Mouse (Mus musculus) liver, embryonic 14.5 days (tissue): ENCODE measurements at regions not wholly inside any gene's neighbourhood (a gene's known extent, or its start where the extent isn't known, plus 50 kb on each side); places are given as distances from the start of the nearest gene placed in this dataset.

Experiments used
- ATAC-seq: fragments of 200-750 bp; cut with Nextera tagmentation; 2 replicates; pipeline ENCODE4 v1.8.0; 2017; ENCODE audit warnings: moderate number of reproducible peaks, mild to moderate bottlenecking, moderate library complexity; ENCODE audit not compliant: insufficient read depth
- DNase-seq, 3 experiments: peaks; one replicate each; pipeline ENCODE4 v3.0.0-alpha.2; 2012 to 2013; ENCODE audit warnings: low read depth in 3 of 3, low spot score in 3 of 3
- H3K27ac ChIP-seq: fragments of 300-500 bp; sonication (generic); 2 replicates; pipeline ENCODE4 v1.5.1; 2014; ENCODE audit warnings: moderate library complexity, mild to moderate bottlenecking, control low read depth, inconsistent platforms
- H3K27me3 ChIP-seq: fragments of 300-500 bp; sonication (generic); 2 replicates; pipeline ENCODE4 v1.6.1; 2014; ENCODE audit warnings: mild to moderate bottlenecking, low read length, moderate library complexity; ENCODE audit not compliant: control insufficient read depth, insufficient read depth
- H3K36me3 ChIP-seq: fragments of 300-500 bp; sonication (generic); replicated peaks from 2 replicates; pipeline ENCODE4 v1.6.1; 2014; ENCODE audit warnings: low read depth; ENCODE audit not compliant: control insufficient read depth, insufficient read depth
- H3K4me1 ChIP-seq, 2 experiments: fragments of 200-500 bp in 1 of 2; fragments of 300-500 bp in 1 of 2; sonication (generic) in 1 of 2; replicated peaks; 2 replicates each; pipeline ENCODE4 v1.6.1; 2012 to 2014; ENCODE audit warnings: antibody characterized with exemption in 1 of 2, inconsistent platforms in 1 of 2, low read length in 1 of 2; ENCODE audit not compliant: control insufficient read depth in 2 of 2, insufficient read depth in 2 of 2
- H3K4me2 ChIP-seq: fragments of 300-500 bp; sonication (generic); 2 replicates; pipeline ENCODE4 v1.6.1; 2014; ENCODE audit warnings: low read depth, mild to moderate bottlenecking, control low read depth, moderate library complexity
- H3K4me3 ChIP-seq, 2 experiments: fragments of 200-500 bp in 1 of 2; fragments of 300-500 bp in 1 of 2; sonication (generic) in 1 of 2; 2 replicates each; pipeline ENCODE4 v1.5.1; 2012 to 2014; ENCODE audit warnings: low read depth in 2 of 2, low read length in 2 of 2, mild to moderate bottlenecking in 2 of 2, control low read depth in 1 of 2, inconsistent platforms in 1 of 2, moderate library complexity in 1 of 2; ENCODE audit not compliant: insufficient read depth in 1 of 2
- H3K9ac ChIP-seq: fragments of 300-500 bp; sonication (generic); replicated peaks from 2 replicates; pipeline ENCODE4 v1.6.1; 2014; ENCODE audit warnings: mild to moderate bottlenecking, control low read depth, moderate library complexity
- H3K9me3 ChIP-seq: fragments of 300-500 bp; sonication (generic); 2 replicates; pipeline ENCODE4 v1.6.1; 2016; ENCODE audit warnings: low read length, mixed read lengths; ENCODE audit not compliant: control insufficient read depth
- CTCF ChIP-seq: IDR thresholded peaks from 2 replicates; pipeline ENCODE4 v1.5.1; 2016; ENCODE audit warnings: antibody characterized with exemption, low read depth, control low read depth
- EP300 ChIP-seq: IDR thresholded peaks from 2 replicates; pipeline ENCODE4 v1.6.1; 2016; ENCODE audit warnings: antibody characterized with exemption, low read depth
- WGBS: fragments of 180-500 bp; shearing (Covaris S2); extraction: QIAGEN DNeasy Blood & Tissue Kit; methylation state at CpG from one replicate; pipeline ENCODE4 v1.1.7; 2014; ENCODE audit not compliant: insufficient replicate concordance; 5-methylcytosine and 5-hydroxymethylcytosine counted together

DNA sequence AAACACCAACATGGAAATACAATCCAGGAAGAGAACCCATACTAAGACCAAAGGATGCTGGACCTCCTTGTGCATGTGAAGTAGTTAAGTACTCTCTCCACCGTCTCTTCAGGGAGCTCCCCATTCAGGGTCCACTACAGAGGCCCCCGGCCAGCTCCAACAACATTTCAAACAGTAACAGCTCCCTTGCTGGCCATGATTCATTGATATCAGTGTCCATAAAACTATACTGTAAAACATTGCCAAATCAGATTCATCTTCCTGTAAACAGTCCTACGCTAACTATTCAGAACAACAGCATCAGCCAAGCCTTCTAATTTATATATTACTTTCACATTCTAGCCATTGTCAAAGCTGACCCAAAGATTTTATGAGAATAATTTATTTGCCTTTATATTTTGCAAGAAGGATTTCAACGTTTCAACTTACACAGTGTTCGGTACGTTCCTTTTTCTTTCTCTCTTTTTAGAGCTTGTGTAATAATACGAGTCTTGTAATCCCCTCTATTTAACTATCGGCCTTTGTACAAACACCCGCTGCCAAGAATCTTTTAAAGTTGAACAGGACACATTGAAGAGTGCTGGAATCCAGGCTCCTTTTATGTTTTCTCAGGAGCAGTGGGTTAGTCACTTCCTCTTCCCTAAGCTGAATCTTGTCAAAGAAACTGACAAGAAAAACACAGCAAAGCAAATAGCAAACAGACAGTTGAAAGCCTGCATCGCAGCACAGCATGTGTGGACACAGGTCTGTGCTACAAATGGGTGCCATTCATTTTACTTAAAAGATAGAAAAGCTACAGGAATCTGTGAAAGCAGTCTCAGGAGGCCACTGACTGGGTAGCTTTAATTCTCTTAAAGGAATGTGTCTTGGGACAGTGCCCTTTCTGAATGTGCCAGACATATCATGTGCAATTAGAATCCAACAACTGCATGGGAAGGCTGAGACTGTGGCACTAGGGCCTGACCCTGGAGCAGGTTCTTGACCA is 531.4 kb upstream of the Adamts16 start:
- Histone ChIP-seq H3K9me3 (no peaks in the 10 kb centered on the region), H3K9ac (no peak overlapping the region), H3K4me2 (no peak overlapping the region), H3K27me3 (no peaks in the 10 kb centered on the region), H3K36me3 (no peaks in the 10 kb centered on the region), H3K27ac (no peak overlapping the region), H3K4me1 (no peaks in the 10 kb centered on the region), H3K4me3 (no peak overlapping the region)
- WGBS = 48% methylated on average over 10 of the region's 10 CpGs
- DNase-seq (no peak), ATAC-seq (no peak)
- TF ChIP-seq EP300 (no peak), CTCF (no peak)

GRCm38 (mm10) chr13:71369832-71370231 is 528.2 kb upstream of the Adamts16 start:
- ATAC-seq = no peak
- Histone ChIP-seq H3K27me3 (no peaks in the 10 kb centered on the region), H3K36me3 (no peaks in the 10 kb centered on the region), H3K4me2 (no peak overlapping the region), H3K9me3 (no peaks in the 10 kb centered on the region), H3K9ac (no peak overlapping the region), H3K4me1 (no peaks in the 10 kb centered on the region), H3K27ac (no peak overlapping the region), H3K4me3 (no peak overlapping the region)
- no peak for DNase-seq
- TF ChIP-seq CTCF (no peak), EP300 (no peak)
- 51% methylated on average over 3 of the region's 3 CpGs for WGBS

GRCm38 (mm10) chr13:71365261-71365660 is 523.6 kb upstream of the Adamts16 start:
- DNase-seq (no peak), ATAC-seq (no peak)
- no peak overlapping the region for H3K4me2 ChIP-seq
- no peaks in the 10 kb centered on the region for H3K4me1 ChIP-seq
- no peaks in the 10 kb centered on the region for H3K27me3 ChIP-seq
- TF ChIP-seq EP300 (no peak), CTCF (no peak)
- WGBS = 56% methylated on average over 3 of the region's 3 CpGs
- no peaks in the 10 kb centered on the region for H3K36me3 ChIP-seq
- no peaks in the 10 kb centered on the region for H3K9me3 ChIP-seq
- no peak overlapping the region for H3K27ac ChIP-seq
- no peak overlapping the region for H3K4me3 ChIP-seq
- H3K9ac ChIP-seq = no peak overlapping the region

DNA sequence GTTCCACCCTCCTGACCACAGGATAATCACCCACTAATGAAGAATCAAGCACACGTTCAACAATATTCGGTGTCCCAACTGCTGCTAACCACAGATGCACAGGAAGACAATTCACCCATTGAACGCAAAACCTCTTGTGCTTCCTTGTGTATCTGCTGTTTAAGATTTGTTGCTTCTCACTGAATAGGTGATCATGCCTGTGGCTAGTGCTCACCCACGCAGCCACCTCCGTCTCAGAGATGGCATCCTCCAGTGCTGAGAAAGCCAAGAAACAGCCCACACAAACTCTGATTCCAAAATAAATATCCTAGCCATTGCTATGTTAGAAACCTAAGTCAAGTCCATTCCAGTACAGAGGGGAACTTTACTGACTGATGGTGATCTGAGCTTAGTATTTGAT is 520.7 kb upstream of the Adamts16 start:
- H3K27ac ChIP-seq = no peak overlapping the region
- H3K9ac ChIP-seq = no peak overlapping the region
- H3K36me3 ChIP-seq = no peaks in the 10 kb centered on the region
- no peaks in the 10 kb centered on the region for H3K4me1 ChIP-seq
- no peak overlapping the region for H3K4me2 ChIP-seq
- no peak overlapping the region for H3K4me3 ChIP-seq
- H3K27me3 ChIP-seq = no peaks in the 10 kb centered on the region
- DNase-seq (no peak), ATAC-seq (no peak)
- no peaks in the 10 kb centered on the region for H3K9me3 ChIP-seq
- TF ChIP-seq EP300 (no peak), CTCF (no peak)
- WGBS = 59% methylated on average over 5 of the region's 5 CpGs

GRCm38 (mm10) chr13:71359112-71359511 is 517.5 kb upstream of the Adamts16 start:
- H3K9me3 ChIP-seq = no peaks in the 10 kb centered on the region
- 72% methylated on average over 11 of the region's 11 CpGs for WGBS
- no peak overlapping the region for H3K4me2 ChIP-seq
- no peak overlapping the region for H3K4me3 ChIP-seq
- H3K27ac ChIP-seq = no peak overlapping the region
- ATAC-seq (no peak), DNase-seq (no peak)
- H3K36me3 ChIP-seq = no peaks in the 10 kb centered on the region
- TF ChIP-seq CTCF = no peak
- TF ChIP-seq EP300 = no peak
- no peak overlapping the region for H3K9ac ChIP-seq
- H3K4me1 ChIP-seq = no peaks in the 10 kb centered on the region
- H3K27me3 ChIP-seq = no peaks in the 10 kb centered on the region
